Mouse (Mus musculus) forebrain, embryonic 16.5 days (tissue): ENCODE results near the gene Adgra3. TPM values are rescaled to one million over a fixed set of nuclear protein-coding genes. Genes with fewer than 3 reads are reported as not detected.

ENCODE experiments used
- ATAC-seq: fragments of 200-750 bp; cut with Nextera tagmentation; 2 replicates; pipeline ENCODE4 v1.8.0; 2017; ENCODE audit warnings: mild to moderate bottlenecking, moderate library complexity
- H3K27ac ChIP-seq: fragments of 300-500 bp; sonication (generic); 2 replicates; pipeline ENCODE4 v1.5.1; 2014; ENCODE audit warnings: low read length, control low read depth
- H3K27me3 ChIP-seq: fragments of 300-500 bp; sonication (generic); replicated peaks from 2 replicates; pipeline ENCODE4 v1.6.1; 2014; ENCODE audit warnings: low read length; ENCODE audit not compliant: control insufficient read depth, insufficient read depth
- H3K36me3 ChIP-seq: fragments of 300-500 bp; sonication (generic); 2 replicates; pipeline ENCODE4 v1.6.1; 2014; ENCODE audit not compliant: control insufficient read depth, insufficient read depth
- H3K4me1 ChIP-seq: fragments of 300-500 bp; sonication (generic); replicated peaks from 2 replicates; pipeline ENCODE4 v1.6.1; 2014; ENCODE audit warnings: low read length; ENCODE audit not compliant: control insufficient read depth, insufficient read depth
- H3K4me2 ChIP-seq: fragments of 300-500 bp; sonication (generic); 2 replicates; pipeline ENCODE4 v1.6.1; 2014; ENCODE audit warnings: mild to moderate bottlenecking, low read length, control low read depth
- H3K4me3 ChIP-seq: fragments of 300-500 bp; sonication (generic); replicated peaks from 2 replicates; pipeline ENCODE4 v1.5.1; 2014; ENCODE audit warnings: mild to moderate bottlenecking, low read length, control low read depth
- H3K9ac ChIP-seq: fragments of 300-500 bp; sonication (generic); replicated peaks from 2 replicates; pipeline ENCODE4 v1.6.1; 2014; ENCODE audit warnings: low read depth, low read length, control low read depth
- H3K9me3 ChIP-seq: fragments of 300-500 bp; sonication (generic); 2 replicates; pipeline ENCODE4 v1.6.1; 2016; ENCODE audit warnings: low read length; ENCODE audit not compliant: control insufficient read depth
- WGBS: fragments of 180-500 bp; shearing (Covaris S2); extraction: QIAGEN DNeasy Blood & Tissue Kit; methylation state at CpG from one replicate; pipeline ENCODE4 v1.1.7; 2014; 5-methylcytosine and 5-hydroxymethylcytosine counted together
- polyA plus RNA-seq: library from polyadenylated mRNA; unstranded; fragments of >200 nt; fragmentation: Nextera tagmentation; extraction: Ambion mirVana; gene quantifications from 2 replicates; pipeline ENCODE4 v1.2.1, GENCODE M21; 2015

The Adgra3 gene
- polyA plus RNA-seq, 1 experiment from 2014 or later: 18.5 TPM

DNA sequence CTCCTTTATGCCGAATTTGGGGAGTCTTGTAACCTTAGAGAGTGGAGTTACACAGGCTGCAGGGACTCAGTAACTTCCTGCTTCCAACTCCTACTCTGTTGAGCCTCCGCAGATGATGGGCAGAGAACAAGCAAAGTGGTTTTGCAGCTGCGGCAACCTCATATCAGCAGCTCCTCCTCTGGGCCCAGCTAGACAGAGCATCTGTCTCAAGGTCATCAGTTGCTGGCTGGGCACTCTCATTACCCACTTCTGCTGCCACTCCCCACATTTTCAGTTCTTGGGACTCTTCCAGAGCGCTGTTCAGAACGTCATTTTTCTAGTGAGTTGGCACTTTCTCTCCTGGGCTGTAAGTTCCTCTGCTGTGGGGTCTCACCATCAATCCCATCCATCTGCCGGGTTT lies 24.6 kb downstream of the Adgra3 start:
- Histone ChIP-seq H3K9me3 (no peaks in the 10 kb centered on the region), H3K4me3 (no peak overlapping the region), H3K27me3 (no peaks in the 10 kb centered on the region), H3K4me2 (no peak overlapping the region), H3K27ac (no peak overlapping the region), H3K9ac (no peak overlapping the region), H3K36me3 (no peaks in the 10 kb centered on the region), H3K4me1 (peaks cover 16% of the 10 kb centered on the region)
- 34% methylated on average over 6 of the region's 6 CpGs for WGBS
- peak; percentile 23 for ATAC-seq

DNA sequence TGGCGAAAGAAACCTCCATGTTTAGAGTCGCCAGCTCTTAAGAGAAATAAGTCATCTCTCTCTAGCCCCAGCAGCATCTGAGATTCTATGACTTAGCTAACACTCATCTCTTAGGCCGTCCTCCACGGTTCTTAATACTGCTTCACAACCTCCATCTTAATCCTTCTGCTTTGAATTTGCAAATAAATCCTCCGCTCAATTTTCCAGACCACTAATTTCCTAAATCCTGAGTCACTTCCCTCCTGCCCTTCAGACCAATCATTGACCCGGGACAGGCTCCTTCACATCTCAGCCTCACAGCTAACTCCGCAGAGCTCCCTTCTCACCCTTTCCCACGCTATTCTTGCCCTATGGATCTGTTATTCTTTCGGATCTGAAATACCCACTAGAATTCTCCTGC lies 25.1 kb downstream of the Adgra3 start:
- H3K27me3 ChIP-seq: no peaks in the 10 kb centered on the region
- 30% methylated on average over 9 of the region's 9 CpGs for WGBS
- no peaks in the 10 kb centered on the region for H3K9me3 ChIP-seq
- no peak for ATAC-seq
- no peaks in the 10 kb centered on the region for H3K36me3 ChIP-seq
- no peak overlapping the region for H3K4me2 ChIP-seq
- H3K4me3 ChIP-seq: no peak overlapping the region
- H3K9ac ChIP-seq: no peak overlapping the region
- H3K27ac ChIP-seq: no peak overlapping the region
- H3K4me1 ChIP-seq: peaks cover 16% of the 10 kb centered on the region

DNA sequence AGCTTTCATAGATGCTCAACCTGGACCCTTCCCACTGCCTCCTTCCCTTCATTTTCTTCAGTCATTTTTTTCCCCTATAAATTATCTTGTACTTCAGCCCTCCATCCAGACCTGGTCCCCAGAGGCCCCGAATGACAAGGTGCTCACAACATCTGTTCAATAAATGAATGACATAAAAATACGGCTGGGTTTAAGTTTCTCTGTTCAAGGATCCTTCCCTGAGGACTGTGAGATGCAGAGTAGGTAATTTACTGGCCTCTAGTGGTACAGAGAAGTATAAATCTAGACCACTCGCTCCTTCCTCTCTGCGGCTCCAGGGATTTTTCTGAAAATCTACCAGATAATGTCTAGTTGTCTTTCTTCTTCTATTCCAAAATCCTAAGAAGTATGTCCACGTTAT lies 26.5 kb downstream of the Adgra3 start:
- Histone ChIP-seq H3K4me2 (no peak overlapping the region), H3K9ac (no peak overlapping the region), H3K4me3 (no peak overlapping the region), H3K4me1 (peaks cover 25% of the 10 kb centered on the region), H3K27me3 (no peaks in the 10 kb centered on the region), H3K9me3 (no peaks in the 10 kb centered on the region), H3K36me3 (no peaks in the 10 kb centered on the region), H3K27ac (no peak overlapping the region)
- 53% methylated on average over 5 of the region's 5 CpGs for WGBS
- peak; percentile 73 for ATAC-seq

DNA sequence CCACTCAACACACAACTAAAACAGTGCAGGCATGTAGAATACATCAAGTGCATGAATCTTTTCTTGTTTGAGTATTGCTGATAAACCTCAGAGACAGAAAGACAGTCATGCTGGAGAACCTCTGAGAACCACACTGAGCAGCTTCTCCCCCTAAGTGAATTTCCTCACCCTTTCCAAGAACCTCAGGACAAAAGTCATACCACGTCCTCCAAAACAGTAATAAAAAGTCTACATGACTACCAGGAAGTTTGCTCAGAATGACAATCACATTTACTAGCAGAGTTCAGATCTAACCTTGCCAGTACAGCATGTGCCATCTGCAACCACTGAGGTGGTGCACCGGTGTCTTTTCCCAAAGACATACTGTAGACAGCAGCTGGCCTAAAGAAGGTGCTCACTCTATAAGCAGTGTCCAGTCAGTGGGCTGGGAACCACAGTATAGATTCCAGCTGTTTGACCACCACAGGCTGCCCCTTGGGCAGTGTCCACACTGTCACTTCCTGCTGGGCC lies 27.0 kb downstream of the Adgra3 start:
- no peak for ATAC-seq
- H3K4me3 ChIP-seq: no peak overlapping the region
- H3K36me3 ChIP-seq: no peaks in the 10 kb centered on the region
- no peak overlapping the region for H3K9ac ChIP-seq
- H3K4me2 ChIP-seq: no peak overlapping the region
- 92% methylated on average over 2 of the region's 2 CpGs for WGBS
- H3K27ac ChIP-seq: no peak overlapping the region
- no peaks in the 10 kb centered on the region for H3K9me3 ChIP-seq
- H3K27me3 ChIP-seq: no peaks in the 10 kb centered on the region
- peaks cover 30% of the 10 kb centered on the region for H3K4me1 ChIP-seq

DNA sequence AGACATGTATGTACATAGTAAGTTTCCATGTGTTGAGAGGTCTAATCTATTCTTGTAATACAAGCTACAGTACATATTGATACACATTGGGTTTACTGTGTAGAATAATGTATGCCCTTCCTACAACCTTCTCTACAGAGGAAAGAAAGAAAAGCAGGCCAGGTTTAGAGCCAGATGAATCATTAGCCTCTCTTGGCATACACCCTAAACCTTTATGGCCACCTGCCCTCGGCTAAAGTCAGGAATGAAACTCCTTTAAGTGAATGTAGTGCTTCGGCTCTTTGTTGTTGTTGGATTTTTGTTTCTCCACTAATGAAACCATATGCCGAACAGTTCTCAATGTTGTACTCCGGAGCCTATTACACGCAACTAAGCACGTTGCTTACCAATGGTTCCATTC lies 27.5 kb downstream of the Adgra3 start:
- H3K36me3 ChIP-seq: no peaks in the 10 kb centered on the region
- H3K27me3 ChIP-seq: no peaks in the 10 kb centered on the region
- ATAC-seq: no peak
- no peak overlapping the region for H3K4me3 ChIP-seq
- no peak overlapping the region for H3K9ac ChIP-seq
- H3K4me2 ChIP-seq: no peak overlapping the region
- 78% methylated on average over 6 of the region's 6 CpGs for WGBS
- peaks cover 33% of the 10 kb centered on the region for H3K4me1 ChIP-seq
- H3K9me3 ChIP-seq: no peaks in the 10 kb centered on the region
- no peak overlapping the region for H3K27ac ChIP-seq

DNA sequence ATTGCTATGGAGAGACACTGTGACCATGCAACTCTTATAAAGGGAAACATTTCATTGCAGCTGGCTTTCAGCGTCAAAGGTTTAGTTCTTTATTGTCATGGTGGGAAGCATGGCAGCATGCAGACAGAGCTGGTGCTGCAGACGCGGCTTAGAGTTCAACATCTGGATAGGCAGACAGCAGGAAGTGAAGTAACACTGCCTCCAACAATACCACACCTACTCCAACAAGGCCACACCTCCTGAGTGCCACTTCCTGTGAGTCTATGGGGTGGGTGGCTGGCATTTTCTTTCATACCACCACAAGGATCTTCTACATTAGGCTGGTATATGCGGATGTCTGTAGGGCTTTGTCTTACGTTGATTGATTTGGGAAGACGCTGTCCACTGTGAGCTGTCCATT lies 29.1 kb downstream of the Adgra3 start:
- 89% methylated on average over 6 of the region's 6 CpGs for WGBS
- Histone ChIP-seq H3K4me1 (peaks cover 28% of the 10 kb centered on the region), H3K4me2 (no peak overlapping the region), H3K4me3 (no peak overlapping the region), H3K27me3 (no peaks in the 10 kb centered on the region), H3K9ac (no peak overlapping the region), H3K9me3 (no peaks in the 10 kb centered on the region), H3K36me3 (no peaks in the 10 kb centered on the region), H3K27ac (no peak overlapping the region)
- no peak for ATAC-seq

DNA sequence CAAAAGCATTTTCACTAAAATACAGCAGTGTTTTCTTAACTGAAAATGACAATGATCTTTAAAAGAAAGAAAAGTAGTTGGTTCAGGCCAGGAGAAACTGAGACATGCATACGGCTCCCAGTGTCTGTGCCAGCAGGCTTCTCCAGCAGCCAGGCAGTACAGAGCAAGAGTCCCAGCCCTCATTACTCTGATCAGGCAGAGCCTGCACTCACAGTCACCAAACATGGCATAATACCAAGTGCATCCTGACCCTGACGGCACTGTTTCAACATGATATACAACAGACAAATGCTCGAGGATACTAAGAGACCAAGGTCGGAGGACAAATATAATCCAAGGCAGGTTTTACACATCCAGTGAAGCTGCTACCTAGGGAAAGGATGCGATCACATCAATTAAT lies 31.2 kb downstream of the Adgra3 start:
- Histone ChIP-seq H3K36me3 (no peaks in the 10 kb centered on the region), H3K27ac (no peak overlapping the region; the same call in 1 of the 2 replicates), H3K27me3 (no peaks in the 10 kb centered on the region), H3K4me1 (peaks cover 16% of the 10 kb centered on the region), H3K4me3 (no peak overlapping the region), H3K9me3 (no peaks in the 10 kb centered on the region), H3K4me2 (no peak overlapping the region), H3K9ac (no peak overlapping the region)
- peak; percentile 78 for ATAC-seq
- WGBS: 39% methylated on average over 5 of the region's 5 CpGs

DNA sequence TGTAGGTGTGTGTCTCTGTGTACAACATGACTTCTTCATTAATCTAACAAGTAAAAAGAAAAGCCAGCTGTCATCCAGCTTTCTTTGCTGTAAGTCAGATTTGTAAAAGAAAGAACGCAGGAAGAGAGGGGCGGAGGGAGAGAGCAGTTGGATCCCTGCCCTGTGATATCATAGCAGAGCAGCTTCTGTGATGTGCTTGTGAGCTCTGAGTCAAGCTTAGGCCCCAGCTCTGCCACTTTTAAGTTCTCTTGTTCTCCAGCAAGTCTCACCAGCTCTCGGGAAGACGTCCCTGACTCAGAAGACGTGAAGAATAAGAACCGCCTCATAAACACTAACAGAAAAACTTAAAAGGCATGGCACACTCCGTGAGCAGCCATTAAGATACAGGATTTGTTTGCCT lies 31.8 kb downstream of the Adgra3 start:
- H3K9me3 ChIP-seq: no peaks in the 10 kb centered on the region
- H3K27me3 ChIP-seq: no peaks in the 10 kb centered on the region
- no peak overlapping the region for H3K4me2 ChIP-seq
- WGBS: 38% methylated on average over 7 of the region's 7 CpGs
- no peak overlapping the region for H3K9ac ChIP-seq
- H3K27ac ChIP-seq: no peak overlapping the region
- no peak overlapping the region for H3K4me3 ChIP-seq
- peak; percentile 18; the same call in 1 of the 2 replicates for ATAC-seq
- peaks cover 16% of the 10 kb centered on the region for H3K4me1 ChIP-seq
- no peaks in the 10 kb centered on the region for H3K36me3 ChIP-seq

DNA sequence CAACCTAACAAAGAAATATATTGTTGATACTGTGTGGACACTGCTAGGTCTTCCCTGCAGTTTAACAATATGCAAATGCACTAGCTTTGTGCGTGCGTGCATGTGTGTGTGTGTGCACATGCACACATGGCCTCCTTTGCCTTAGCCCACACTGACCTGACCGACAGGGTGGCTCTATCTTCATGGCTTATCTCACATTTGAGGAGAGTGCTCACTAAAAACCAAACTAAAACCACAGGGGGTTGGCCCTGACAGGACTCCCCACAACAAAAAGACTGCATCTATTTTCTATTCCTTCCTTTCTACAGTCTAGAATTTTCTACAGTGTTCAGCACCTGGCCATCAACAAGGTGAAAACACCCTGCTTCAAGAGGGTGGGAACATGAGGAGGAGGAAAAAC lies 32.7 kb downstream of the Adgra3 start:
- 83% methylated on average over 3 of the region's 3 CpGs for WGBS
- no peak for ATAC-seq
- Histone ChIP-seq H3K4me2 (no peak overlapping the region), H3K4me1 (peaks cover 16% of the 10 kb centered on the region), H3K36me3 (no peaks in the 10 kb centered on the region), H3K27me3 (no peaks in the 10 kb centered on the region), H3K9ac (no peak overlapping the region), H3K27ac (no peak overlapping the region), H3K9me3 (no peaks in the 10 kb centered on the region), H3K4me3 (no peak overlapping the region)

DNA sequence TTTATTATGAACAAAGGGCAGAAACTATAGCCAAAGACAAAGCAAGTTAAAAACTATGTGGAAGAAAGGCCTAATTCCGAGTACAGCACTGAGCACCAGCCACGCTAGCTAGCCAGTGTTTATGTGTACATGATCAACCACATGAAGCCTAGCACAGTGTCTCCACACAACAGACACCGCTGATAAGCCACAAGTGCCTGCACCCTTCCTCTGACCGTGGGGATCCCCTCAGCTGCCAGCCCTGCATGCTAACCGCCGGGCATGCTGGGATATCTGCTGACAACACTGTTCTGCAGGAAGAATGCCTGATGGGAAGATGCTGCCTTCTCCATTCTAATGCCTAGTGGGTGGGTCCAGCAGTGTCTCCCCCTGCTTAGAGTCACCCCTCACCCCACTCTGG lies 34.7 kb downstream of the Adgra3 start:
- Histone ChIP-seq H3K9ac (no peak overlapping the region), H3K4me3 (no peak overlapping the region), H3K9me3 (no peaks in the 10 kb centered on the region), H3K4me2 (no peak overlapping the region), H3K27me3 (no peaks in the 10 kb centered on the region), H3K4me1 (peaks cover 16% of the 10 kb centered on the region), H3K36me3 (no peaks in the 10 kb centered on the region), H3K27ac (no peak overlapping the region)
- WGBS: 82% methylated on average over 6 of the region's 6 CpGs
- ATAC-seq: no peak
